Mouse (Mus musculus): ENCODE results near the gene Nup188. TPM values are rescaled to one million over a fixed set of nuclear protein-coding genes. Genes with fewer than 3 reads are reported as not detected.

The Nup188 gene
- polyA plus RNA-seq, 1 experiment from 2014 or later, result 8.5 TPM

GRCm38 (mm10) chr2:30264671-30265519, 21.3 kb upstream of the Nup188 start:
- peak overlapping the region; percentile 91 for H3K27ac ChIP-seq (replicated peaks)

GRCm38 (mm10) chr2:30265767-30266253, 20.4 kb upstream of the Nup188 start, which contains the start of gene Phyhd1:
Phyhd1 (plus strand) TSS chr2:30266203.
- no peak within 1 kb of the TSS for H3K4me3 ChIP-seq (ENCODE audit: low read depth, low read length)
- no peaks in the 10 kb centered on the region for H3K27me3 ChIP-seq (ENCODE audit: control insufficient read depth, insufficient read depth, low read length)
- peak within 1 kb of the TSS; percentile 91 for H3K27ac ChIP-seq (replicated peaks)
- TF ChIP-seq CTCF (IDR thresholded peaks at IDR 0.05; ENCODE audit: low read depth), result 0 out of 2 replicates have a peak, but pooled peaks have one; percentile 17
- no peak for TF ChIP-seq EP300 (optimal IDR thresholded peaks at IDR 0.05)
- H3K9me3 ChIP-seq (ENCODE audit: control insufficient read depth, low read length), result no peaks in the 10 kb centered on the region
- H3K36me3 ChIP-seq (ENCODE audit: control insufficient read depth, insufficient read depth, low read length), result peaks cover 16% of the 10 kb centered on the region
- H3K4me1 ChIP-seq (replicated peaks; ENCODE audit: control insufficient read depth, insufficient read depth), result peaks cover 18% of the 10 kb centered on the region
- ATAC-seq (ENCODE audit: low FRiP score, low TSS enrichment) (peak; percentile 14; the same call in 1 of the 2 replicates), DNase-seq (ENCODE audit: low spot score) (no peak)
- H3K9ac ChIP-seq (ENCODE audit: low read length), result peak within 1 kb of the TSS; percentile 51
- peak within 1 kb of the TSS; percentile 36 for H3K4me2 ChIP-seq (replicated peaks; ENCODE audit: low read depth)
- WGBS, result 29% methylated on average over 5 of the region's 5 CpGs

More at GRCm38 (mm10) chr2:30264671-30265519, 21.3 kb upstream of the Nup188 start:
- H3K4me1 ChIP-seq (replicated peaks; ENCODE audit: control insufficient read depth, insufficient read depth), result peaks cover 18% of the 10 kb centered on the region
- peak overlapping the region; percentile 27; the same call in 1 of the 2 replicates for H3K9ac ChIP-seq (ENCODE audit: low read length)
- no peak overlapping the region for H3K4me2 ChIP-seq (replicated peaks; ENCODE audit: low read depth)
- ATAC-seq (ENCODE audit: low FRiP score, low TSS enrichment), result no peak
- no peaks in the 10 kb centered on the region for H3K9me3 ChIP-seq (ENCODE audit: control insufficient read depth, low read length)
- peaks cover 19% of the 10 kb centered on the region for H3K36me3 ChIP-seq (ENCODE audit: control insufficient read depth, insufficient read depth, low read length)
- no peak for DNase-seq (ENCODE audit: low spot score)
- TF ChIP-seq CTCF (IDR thresholded peaks at IDR 0.05; ENCODE audit: low read depth), result no peak
- no peak for TF ChIP-seq EP300 (optimal IDR thresholded peaks at IDR 0.05)
- 39% methylated on average over 7 of the region's 7 CpGs for WGBS
- H3K4me3 ChIP-seq (ENCODE audit: low read depth, low read length), result no peak overlapping the region
- no peaks in the 10 kb centered on the region for H3K27me3 ChIP-seq (ENCODE audit: control insufficient read depth, insufficient read depth, low read length)

- Histone ChIP-seq H3K4me3 (ENCODE audit: low read depth, low read length) (no peak overlapping the region), H3K4me2 (replicated peaks; ENCODE audit: low read depth) (peak overlapping the region; percentile 36), H3K9ac (ENCODE audit: low read length) (peak overlapping the region; percentile 51; the same call in 1 of the 2 replicates), H3K4me1 (replicated peaks; ENCODE audit: control insufficient read depth, insufficient read depth) (peaks cover 18% of the 10 kb centered on the region), H3K27me3 (ENCODE audit: control insufficient read depth, insufficient read depth, low read length) (no peaks in the 10 kb centered on the region), H3K9me3 (ENCODE audit: control insufficient read depth, low read length) (no peaks in the 10 kb centered on the region), H3K27ac (replicated peaks) (peak overlapping the region; percentile 91), H3K36me3 (ENCODE audit: control insufficient read depth, insufficient read depth, low read length) (peaks cover 15% of the 10 kb centered on the region)
- peak; percentile 84 for DNase-seq (ENCODE audit: low spot score)
- 3% methylated on average over 4 of the region's 4 CpGs for WGBS
- TF ChIP-seq EP300 (optimal IDR thresholded peaks at IDR 0.05), result peak; percentile 49
- TF ChIP-seq CTCF (IDR thresholded peaks at IDR 0.05; ENCODE audit: low read depth), result no peak; the same call in 1 of the 2 replicates
- peak; percentile 79 for ATAC-seq (ENCODE audit: low FRiP score, low TSS enrichment)
Measured at GRCm38 (mm10) chr2:30266392-30266941, 19.7 kb upstream of the Nup188 start.

GRCm38 (mm10) chr2:30267466-30267865, 18.7 kb upstream of the Nup188 start:
- Histone ChIP-seq H3K27ac (replicated peaks) (no peak overlapping the region), H3K27me3 (ENCODE audit: control insufficient read depth, insufficient read depth, low read length) (no peaks in the 10 kb centered on the region), H3K4me2 (replicated peaks; ENCODE audit: low read depth) (no peak overlapping the region), H3K9ac (ENCODE audit: low read length) (no peak overlapping the region), H3K4me1 (replicated peaks; ENCODE audit: control insufficient read depth, insufficient read depth) (peaks cover 18% of the 10 kb centered on the region), H3K9me3 (ENCODE audit: control insufficient read depth, low read length) (no peaks in the 10 kb centered on the region), H3K4me3 (ENCODE audit: low read depth, low read length) (no peak overlapping the region), H3K36me3 (ENCODE audit: control insufficient read depth, insufficient read depth, low read length) (peaks cover 6% of the 10 kb centered on the region; the same call in 1 of the 2 replicates)
- DNase-seq (ENCODE audit: low spot score) (no peak), ATAC-seq (ENCODE audit: low FRiP score, low TSS enrichment) (no peak)
- WGBS, result 91% methylated on average over 2 of the region's 2 CpGs
- TF ChIP-seq EP300 (optimal IDR thresholded peaks at IDR 0.05) (no peak), CTCF (IDR thresholded peaks at IDR 0.05; ENCODE audit: low read depth) (no peak)

GRCm38 (mm10) chr2:30268371-30268770, 17.8 kb upstream of the Nup188 start:
- no peak overlapping the region for H3K4me3 ChIP-seq (ENCODE audit: low read depth, low read length)

More at GRCm38 (mm10) chr2:30268371-30268770, 17.8 kb upstream of the Nup188 start:
- Histone ChIP-seq H3K4me2 (replicated peaks; ENCODE audit: low read depth) (no peak overlapping the region), H3K36me3 (ENCODE audit: control insufficient read depth, insufficient read depth, low read length) (peaks cover 9% of the 10 kb centered on the region; the same call in 1 of the 2 replicates), H3K27me3 (ENCODE audit: control insufficient read depth, insufficient read depth, low read length) (no peaks in the 10 kb centered on the region), H3K9ac (ENCODE audit: low read length) (no peak overlapping the region), H3K27ac (replicated peaks) (no peak overlapping the region), H3K9me3 (ENCODE audit: control insufficient read depth, low read length) (no peaks in the 10 kb centered on the region), H3K4me1 (replicated peaks; ENCODE audit: control insufficient read depth, insufficient read depth) (peaks cover 15% of the 10 kb centered on the region)
- TF ChIP-seq EP300 (optimal IDR thresholded peaks at IDR 0.05) (no peak), CTCF (IDR thresholded peaks at IDR 0.05; ENCODE audit: low read depth) (no peak)
- ATAC-seq (ENCODE audit: low FRiP score, low TSS enrichment) (no peak), DNase-seq (ENCODE audit: low spot score) (no peak)
- whole genome bisulfite sequencing, result 60% methylated on average over 4 of the region's 4 CpGs

All from stomach, postnatal 0 days (tissue).